Mouse (Mus musculus) layer of hippocampus, adult 2 months (tissue): Measurements from ENCODE around the gene Mtx2. TPM values are rescaled to one million over a fixed set of nuclear protein-coding genes. Genes with fewer than 3 reads are reported as not detected.

Experiments used
- DNase-seq, 2 experiments: peaks; one replicate each; pipeline ENCODE4 v3.0.0; 2022; ENCODE audit warnings: low spot score in 2 of 2
- H3K27ac ChIP-seq: fragments of 200-600 bp; 2 replicates; pipeline ENCODE4 v1.8.1; 2022
- H3K4me3 ChIP-seq: fragments of 200-600 bp; 2 replicates; pipeline ENCODE4 v1.8.1; 2022; ENCODE audit warnings: mild to moderate bottlenecking
- CTCF ChIP-seq: fragments of 200-600 bp; conservative IDR thresholded peaks from 2 replicates; pipeline ENCODE4 v1.8.1; 2022; ENCODE audit warnings: antibody characterized with exemption, mild to moderate bottlenecking, moderate library complexity
- total RNA-seq, 2 experiments: library from RNA; stranded (reverse); gene quantifications; 2 replicates each; pipeline ENCODE4 v1.2.3; 2021

Mtx2 gene
- total RNA-seq, 2 experiments from 2014 or later, result 41.8 to 42.8 TPM

DNA sequence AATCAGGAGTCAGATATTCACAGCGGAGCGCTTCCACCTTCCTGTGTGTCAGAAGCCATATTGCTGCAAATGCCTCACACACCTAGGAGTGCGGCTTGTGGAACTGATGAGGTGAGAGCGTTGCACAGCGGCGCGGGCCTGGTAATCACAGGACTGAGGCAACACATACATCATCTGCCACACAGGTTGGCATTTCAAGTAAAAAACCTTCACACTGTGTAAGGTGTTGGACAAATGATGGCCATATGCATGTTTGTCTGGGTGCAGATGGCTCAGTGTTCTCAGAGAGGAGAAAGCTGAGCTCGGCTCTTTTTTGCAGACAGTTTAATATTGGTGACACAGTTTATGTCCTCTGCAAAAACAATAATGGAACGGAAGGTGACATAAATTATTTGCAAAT, 58.8 kb downstream of the Mtx2 start:
- DNase-seq, result peak; percentile 7 to 22
- peak overlapping the region; percentile 37; the same call in 1 of the 2 replicates for H3K27ac ChIP-seq
- H3K4me3 ChIP-seq, result no peak overlapping the region
- no peak for TF ChIP-seq CTCF

DNA sequence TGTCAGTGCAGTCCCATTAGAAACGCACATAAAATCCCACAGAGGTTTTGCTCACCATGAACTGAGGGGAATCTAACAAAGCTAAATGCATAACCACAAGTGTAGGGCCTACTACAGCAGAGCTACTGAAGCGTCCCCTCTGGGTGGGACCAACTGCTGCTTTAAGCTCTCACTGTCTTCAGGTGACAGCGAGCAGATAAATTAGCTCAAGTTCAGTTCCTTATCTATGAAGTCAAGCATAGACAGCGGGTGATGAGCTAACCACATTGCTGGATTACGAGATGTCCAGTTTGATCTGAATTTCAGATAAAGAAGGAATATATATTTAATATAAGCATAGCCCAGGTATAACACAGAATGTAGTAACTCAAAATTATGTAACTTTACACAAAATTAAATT, 66.3 kb downstream of the Mtx2 start:
- no peak for TF ChIP-seq CTCF
- Histone ChIP-seq H3K4me3 (no peak overlapping the region), H3K27ac (no peak overlapping the region)
- no peak for DNase-seq

GRCm38 (mm10) chr2:74892881-74893615, 67.4 kb downstream of the Mtx2 start:
- DNase-seq, result no peak
- no peak overlapping the region for H3K4me3 ChIP-seq
- H3K27ac ChIP-seq, result no peak overlapping the region
- no peak for TF ChIP-seq CTCF

DNA sequence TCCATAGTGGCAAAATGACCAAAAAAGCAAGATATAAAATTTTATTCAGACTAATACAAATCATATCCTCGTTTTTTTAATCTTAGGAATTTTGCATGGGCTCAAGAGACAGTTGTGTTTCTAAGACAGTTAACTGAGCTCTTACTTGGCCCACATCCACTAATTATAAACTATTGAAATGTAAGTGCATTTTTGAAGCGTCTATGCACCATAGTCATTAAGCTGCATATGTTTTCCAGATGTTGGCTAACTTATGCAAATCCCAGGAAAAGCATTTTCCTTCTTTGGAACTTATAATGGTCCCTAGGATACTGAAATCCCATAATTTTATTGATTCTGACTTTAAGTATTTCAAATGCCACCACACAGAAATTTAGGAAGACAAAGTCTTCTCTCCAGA, 68.5 kb downstream of the Mtx2 start:
- Histone ChIP-seq H3K27ac (no peak overlapping the region), H3K4me3 (no peak overlapping the region)
- DNase-seq, result no peak
- TF ChIP-seq CTCF, result no peak

GRCm38 (mm10) chr2:74899973-74900372, 74.4 kb downstream of the Mtx2 start:
- no peak for TF ChIP-seq CTCF
- Histone ChIP-seq H3K4me3 (no peak overlapping the region), H3K27ac (no peak overlapping the region)
- no peak for DNase-seq

- no peak for DNase-seq
- TF ChIP-seq CTCF, result no peak
- Histone ChIP-seq H3K27ac (no peak overlapping the region), H3K4me3 (no peak overlapping the region)
Observed at GRCm38 (mm10) chr2:74901764-74902295, 76.2 kb downstream of the Mtx2 start.

GRCm38 (mm10) chr2:74907368-74908291, 82.0 kb downstream of the Mtx2 start:
- Histone ChIP-seq H3K27ac (no peak overlapping the region), H3K4me3 (no peak overlapping the region)
- TF ChIP-seq CTCF, result no peak
- DNase-seq, result no peak

- no peak overlapping the region for H3K27ac ChIP-seq
- TF ChIP-seq CTCF, result no peak
Observed at GRCm38 (mm10) chr2:74912031-74912430, 86.4 kb downstream of the Mtx2 start.

GRCm38 (mm10) chr2:74917880-74918537, 92.4 kb downstream of the Mtx2 start:
- Histone ChIP-seq H3K27ac (no peak overlapping the region), H3K4me3 (no peak overlapping the region)
- DNase-seq, result no peak
- no peak for TF ChIP-seq CTCF

More at GRCm38 (mm10) chr2:74912031-74912430, 86.4 kb downstream of the Mtx2 start:
- H3K4me3 ChIP-seq, result no peak overlapping the region
- DNase-seq, result no peak

DNA sequence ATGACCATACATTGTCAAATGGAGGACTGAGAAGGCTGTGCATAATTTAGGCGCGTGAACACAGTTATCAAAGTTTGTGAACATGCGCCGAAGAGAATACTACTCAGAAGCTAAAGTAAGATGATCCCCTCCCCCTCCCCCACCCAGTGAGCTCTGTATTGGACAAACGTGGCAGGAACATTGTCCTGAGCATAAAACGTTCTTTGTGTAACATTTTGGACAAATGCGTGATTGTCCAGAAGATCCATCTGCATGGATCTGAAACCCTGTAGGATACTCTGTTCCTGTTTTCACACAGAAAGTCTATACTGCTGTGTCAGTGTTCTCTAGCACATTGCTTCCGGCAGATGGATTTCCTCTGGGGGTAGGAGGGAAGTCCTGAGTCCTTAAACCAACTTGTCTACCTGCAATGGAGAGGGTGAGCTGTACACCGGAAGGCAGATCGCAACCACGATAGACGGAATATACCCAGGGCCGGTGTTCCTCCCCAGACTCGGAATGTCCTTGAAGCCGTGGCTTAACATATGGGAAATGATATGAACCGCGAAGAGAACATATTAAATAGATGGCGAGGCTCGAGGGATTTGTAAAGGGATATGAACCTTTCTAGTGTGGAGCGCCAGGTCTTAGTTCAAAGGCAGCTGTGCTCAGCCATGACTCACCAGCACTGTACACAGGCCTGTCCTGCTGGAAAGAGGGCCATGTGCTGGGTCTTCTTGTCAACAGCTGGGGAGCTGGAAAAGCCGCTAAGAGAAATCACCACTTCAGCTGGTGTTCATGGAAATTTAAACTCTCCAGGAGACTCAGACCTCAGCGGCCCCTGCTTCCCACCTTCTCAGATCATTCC, 100.6 kb downstream of the Mtx2 start:
- no peak overlapping the region for H3K27ac ChIP-seq
- no peak for DNase-seq
- no peak overlapping the region for H3K4me3 ChIP-seq
- no peak for TF ChIP-seq CTCF

Other genes starting within 250 kb of the Mtx2 start
- 10 to 100 TPM; 52.0 to 56.9 TPM for gene Lnpk, start 246.4 kb upstream of the Mtx2 start, total RNA-seq
- gene Evx2, start 166.2 kb upstream of the Mtx2 start, total RNA-seq, result not detected
- not detected for gene Hoxd13, start 157.5 kb upstream of the Mtx2 start, total RNA-seq
- gene Hoxd12, start 150.8 kb upstream of the Mtx2 start, total RNA-seq, result not detected
- not detected for gene Hoxd11, start 146.2 kb upstream of the Mtx2 start, total RNA-seq
- gene Hoxd10, start 133.9 kb upstream of the Mtx2 start, total RNA-seq, result not detected
- not detected for gene Hoxd9, start 128.1 kb upstream of the Mtx2 start, total RNA-seq
- not detected for gene Hoxd8, start 121.2 kb upstream of the Mtx2 start, total RNA-seq
- gene Hoxd3, start 113.9 kb upstream of the Mtx2 start, total RNA-seq, result not detected
- not detected for gene Hoxd4, start 113.9 kb upstream of the Mtx2 start, total RNA-seq
- not detected for gene Gm28230, start 99.1 kb upstream of the Mtx2 start, total RNA-seq
- gene Hoxd1, start 62.8 kb upstream of the Mtx2 start, total RNA-seq, result under 1 TPM in 1 of 2 experiments, not detected in 1; 0.26 TPM